Mouse (Mus musculus) spleen, adult 2 months (tissue): ENCODE measurements around the gene Pinlyp.

Experiments used
- CTCF ChIP-seq: fragments of 200-500 bp; IDR thresholded peaks from 2 replicates; pipeline ENCODE4 v1.5.1; 2011; ENCODE audit warnings: mild to moderate bottlenecking, inconsistent platforms; ENCODE audit not compliant: insufficient read depth, insufficient read length, insufficient replicate concordance; ENCODE audit errors: extremely low read depth
- POLR2A ChIP-seq: fragments of 200-500 bp; IDR thresholded peaks from 2 replicates; pipeline ENCODE4 v1.6.1; 2011; ENCODE audit warnings: low read depth, low read length, inconsistent platforms

- TF ChIP-seq CTCF (no peak), POLR2A (no peak)
Measured at GRCm38 (mm10) chr7:24588336-24588735, 42.4 kb upstream of the Pinlyp start.
